Mouse (Mus musculus) cerebellum, adult 2 months (tissue): ENCODE results near the gene Atp8b4.

Experiments used
- CTCF ChIP-seq: fragments of 200-500 bp; IDR thresholded peaks from 2 replicates; pipeline ENCODE4 v1.5.1; 2011; ENCODE audit warnings: low read depth, mild to moderate bottlenecking, control low read depth, low read length, moderate library complexity, borderline replicate concordance; ENCODE audit not compliant: insufficient read depth
- POLR2A ChIP-seq: fragments of 200-500 bp; IDR thresholded peaks from 2 replicates; pipeline ENCODE4 v1.6.1; 2011; ENCODE audit warnings: low read length, control low read depth, borderline replicate concordance; ENCODE audit not compliant: insufficient read depth

- no peak for TF ChIP-seq CTCF
- no peak for TF ChIP-seq POLR2A
Observed at GRCm38 (mm10) chr2:126302381-126302780, 198.1 kb downstream of the Atp8b4 start.
